Mouse (Mus musculus): Measurements from ENCODE around the gene Arid1b.
A peak's percentile ranks its signal among the peaks of the same experiment; 100 is the strongest.
"Not testable (repeated sequence)": the region's sequence is repeated elsewhere in the genome, so short reads cannot be mapped to it uniquely, and the experiment has no call there.

The Arid1b gene

DNA sequence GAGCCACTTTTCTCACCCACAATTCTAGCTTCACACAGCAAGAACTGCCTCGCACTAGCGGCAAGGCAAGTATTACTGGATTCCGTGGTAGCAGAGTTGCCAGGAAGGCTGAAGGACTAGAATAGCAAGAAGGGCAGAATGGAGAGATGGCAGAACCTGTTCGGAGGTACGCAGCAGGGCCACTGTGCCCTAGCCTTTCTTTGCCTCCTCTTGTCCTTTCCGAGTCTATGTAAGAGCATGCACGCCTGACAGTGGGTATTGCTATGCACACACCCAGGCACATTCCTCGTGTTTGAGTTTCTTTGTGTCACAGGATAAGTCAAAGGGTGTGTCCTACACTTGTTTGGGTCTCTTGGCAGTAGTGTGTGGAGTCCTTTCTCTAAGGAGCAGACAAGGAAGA is 88.1 kb downstream of the Arid1b start:
- DNase-seq (ENCODE audit: extremely low read depth, insufficient read length, low spot score), result no peak

DNA sequence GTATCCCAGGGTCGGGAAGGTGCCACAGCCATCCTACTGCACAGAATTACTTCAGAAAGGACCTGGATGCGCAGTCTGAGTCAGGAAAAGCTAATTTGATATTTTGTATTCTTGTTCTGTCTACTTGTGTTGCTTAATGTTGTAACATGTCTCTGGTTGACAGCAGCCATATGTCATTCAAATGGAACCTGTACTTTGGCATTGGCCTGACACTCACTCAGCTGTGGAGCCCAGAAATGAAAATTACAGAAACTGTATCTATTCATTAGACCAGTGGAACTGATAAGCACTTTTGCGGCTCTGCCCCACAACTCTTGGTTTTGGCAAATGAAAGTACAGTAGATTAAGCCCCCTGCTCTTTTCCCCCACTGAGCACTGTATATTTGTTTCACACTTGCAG is 89.4 kb downstream of the Arid1b start:
- DNase-seq (ENCODE audit: extremely low read depth, insufficient read length, low spot score), result no peak

- no peak for DNase-seq (ENCODE audit: extremely low read depth, insufficient read length, low spot score)
Observed at GRCm38 (mm10) chr17:5084139-5084538, 90.0 kb downstream of the Arid1b start.

GRCm38 (mm10) chr17:5085004-5085403 is 90.9 kb downstream of the Arid1b start:
- DNase-seq (ENCODE audit: extremely low read depth, insufficient read length, low spot score), result no peak

DNA sequence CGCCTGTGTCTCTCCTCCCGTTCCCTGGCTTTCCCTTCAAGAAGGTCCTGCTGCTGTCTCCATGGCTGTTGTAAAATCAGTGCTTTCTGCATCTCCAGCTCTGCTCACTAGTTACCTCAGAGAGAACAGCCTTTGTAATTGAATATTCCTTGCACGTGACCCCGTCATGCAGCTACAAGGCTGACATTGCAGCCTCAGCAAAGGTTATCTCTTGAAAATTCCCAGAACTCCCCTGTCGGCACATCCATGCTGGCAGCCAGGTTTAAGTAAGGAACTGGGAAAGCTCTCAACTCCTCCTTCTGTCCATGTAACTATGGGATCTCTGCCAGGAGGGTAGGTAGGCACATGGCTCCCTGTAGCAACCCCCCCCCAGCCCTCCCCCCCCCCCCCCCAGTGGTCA is 91.8 kb downstream of the Arid1b start:
- DNase-seq (ENCODE audit: extremely low read depth, insufficient read length, low spot score), result no peak

GRCm38 (mm10) chr17:5088241-5088640 is 94.1 kb downstream of the Arid1b start:
- not testable (repeated sequence) for DNase-seq (ENCODE audit: extremely low read depth, insufficient read length, low spot score)

DNA sequence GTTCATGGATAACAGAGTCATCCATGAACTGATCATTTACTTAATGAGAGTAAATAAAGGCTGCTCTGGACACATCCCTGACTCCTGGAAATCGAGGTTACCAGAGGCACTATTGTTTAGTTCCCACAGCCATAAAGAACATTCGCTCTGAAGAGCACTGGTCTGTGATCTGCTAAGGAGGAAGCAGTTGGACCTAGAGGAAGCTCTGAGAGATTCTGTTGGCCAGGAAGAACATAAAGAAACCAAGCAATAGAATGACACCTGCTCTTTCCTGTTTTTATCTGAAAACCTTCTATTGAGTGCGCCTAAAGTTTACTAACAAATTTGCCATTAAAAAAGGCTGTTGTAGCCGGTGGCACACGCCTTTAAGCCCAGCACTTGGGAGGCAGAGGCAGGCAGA is 94.7 kb downstream of the Arid1b start:
- no peak for DNase-seq (ENCODE audit: extremely low read depth, insufficient read length, low spot score)

- DNase-seq (ENCODE audit: extremely low read depth, insufficient read length, low spot score), result no peak
Observed at GRCm38 (mm10) chr17:5089541-5089940, 95.4 kb downstream of the Arid1b start.

- DNase-seq (ENCODE audit: extremely low read depth, insufficient read length, low spot score), result no peak
Observed at GRCm38 (mm10) chr17:5091490-5091889, 97.4 kb downstream of the Arid1b start.

DNA sequence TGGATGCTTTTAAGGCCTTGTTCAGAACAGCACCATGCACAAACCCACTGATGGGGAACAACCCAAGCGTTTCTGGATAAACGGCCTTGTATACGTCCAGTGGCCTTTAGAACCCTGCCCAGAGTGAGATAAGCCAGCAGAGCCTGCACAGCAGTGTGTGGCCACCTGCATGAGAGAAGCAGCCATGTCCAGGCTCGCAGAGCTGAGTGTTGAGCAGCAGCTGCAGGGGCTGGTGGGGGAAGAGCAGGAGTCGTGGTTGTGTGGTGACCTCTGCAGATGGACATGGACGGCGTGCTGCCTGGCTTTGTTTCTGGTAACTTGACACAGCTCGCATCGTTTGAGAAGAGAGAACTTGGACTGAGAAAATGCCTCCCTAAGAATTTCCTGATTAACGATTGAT is 97.8 kb downstream of the Arid1b start:
- DNase-seq (ENCODE audit: extremely low read depth, insufficient read length, low spot score), result no peak

DNA sequence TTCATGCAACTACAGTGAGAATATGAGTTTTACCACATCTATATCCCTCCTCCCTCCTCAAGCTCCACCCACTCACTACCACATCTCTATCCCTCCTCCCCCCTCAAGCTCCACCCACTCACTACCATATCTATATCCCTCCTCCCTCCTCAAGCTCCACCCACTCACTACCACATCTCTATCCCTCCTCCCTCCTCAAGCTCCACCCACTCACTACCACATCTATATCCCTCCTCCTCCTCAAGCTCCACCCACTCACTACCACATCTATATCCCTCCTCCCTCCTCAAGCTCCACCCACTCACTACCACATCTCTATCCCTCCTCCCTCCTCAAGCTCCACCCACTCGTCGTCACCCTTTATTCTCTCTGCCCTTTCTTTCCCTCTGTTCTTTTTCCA is 99.2 kb downstream of the Arid1b start:
- DNase-seq (ENCODE audit: extremely low read depth, insufficient read length, low spot score), result not testable (repeated sequence)

- DNase-seq (ENCODE audit: extremely low read depth, insufficient read length, low spot score), result peak; percentile 71
Observed at GRCm38 (mm10) chr17:5094636-5095035, 100.5 kb downstream of the Arid1b start.

- DNase-seq (ENCODE audit: extremely low read depth, insufficient read length, low spot score), result no peak
Observed at GRCm38 (mm10) chr17:5095741-5096140, 101.6 kb downstream of the Arid1b start.

DNA sequence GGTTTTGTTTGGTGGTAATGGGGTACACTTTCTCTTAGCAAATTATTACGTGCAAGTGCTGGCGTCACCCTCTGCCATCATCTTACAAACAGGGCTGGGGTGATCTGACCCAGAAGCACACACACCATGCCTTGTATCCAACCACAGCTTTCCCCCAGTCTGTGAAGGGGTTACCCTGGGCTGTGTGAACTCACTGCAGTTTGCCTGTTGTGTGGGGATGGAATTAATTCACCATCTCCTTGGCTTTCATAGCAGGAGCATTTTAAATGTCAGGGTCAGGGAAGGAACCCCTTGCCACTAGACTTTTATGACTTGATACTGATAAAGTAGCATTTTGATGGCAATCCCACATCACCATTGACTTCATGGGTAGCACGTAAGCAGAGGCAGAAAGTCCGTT is 102.9 kb downstream of the Arid1b start:
- no peak for DNase-seq (ENCODE audit: extremely low read depth, insufficient read length, low spot score)

DNA sequence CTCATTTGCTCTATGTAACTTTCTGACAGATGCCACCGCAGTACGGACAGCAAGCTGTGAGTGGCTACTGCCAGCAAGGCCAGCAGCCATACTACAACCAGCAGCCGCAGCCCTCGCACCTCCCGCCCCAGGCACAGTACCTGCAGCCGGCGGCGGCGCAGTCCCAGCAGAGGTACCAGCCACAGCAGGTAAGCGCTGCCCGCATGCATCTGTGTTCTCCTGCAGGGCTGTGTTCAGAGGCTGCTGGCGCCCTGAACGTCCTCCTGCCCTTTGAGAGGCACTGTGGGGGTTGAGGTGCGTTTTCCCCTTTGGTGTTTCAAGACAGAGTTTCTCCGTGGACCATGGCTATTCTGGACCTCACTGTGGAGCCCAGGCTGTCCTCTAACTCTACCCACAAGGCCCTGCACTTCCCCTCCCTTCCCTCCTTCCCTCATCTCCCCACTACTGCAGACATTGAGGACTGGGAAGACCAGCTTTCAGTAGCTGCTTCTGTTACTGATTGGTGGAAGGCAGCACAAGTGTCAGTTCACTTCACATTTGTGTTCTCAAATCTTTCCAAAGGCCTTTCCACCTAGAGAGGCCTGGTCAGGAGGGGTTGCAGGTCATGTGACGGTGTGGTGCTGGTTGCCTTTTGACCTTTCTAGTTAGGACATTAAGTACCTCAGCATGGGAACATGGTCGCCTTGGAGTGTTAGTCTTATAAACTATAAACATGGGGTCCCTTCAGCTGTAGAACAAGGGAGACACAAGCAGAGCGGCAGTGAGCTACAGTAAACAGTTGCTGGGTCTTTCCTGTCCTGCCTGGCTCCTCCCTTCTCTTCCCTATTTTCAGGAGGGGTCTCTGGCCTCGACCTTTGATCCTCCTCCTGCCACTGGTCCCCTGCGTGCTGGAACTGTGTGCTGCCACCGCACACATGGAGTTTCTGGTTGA is 103.7 kb downstream of the Arid1b start:
- DNase-seq (ENCODE audit: extremely low read depth, insufficient read length, low spot score), result no peak

- no peak for DNase-seq (ENCODE audit: extremely low read depth, insufficient read length, low spot score)
Observed at GRCm38 (mm10) chr17:5098727-5099126, 104.6 kb downstream of the Arid1b start.

- no peak for DNase-seq (ENCODE audit: extremely low read depth, insufficient read length, low spot score)
Observed at GRCm38 (mm10) chr17:5099238-5099637, 105.1 kb downstream of the Arid1b start.

- DNase-seq (ENCODE audit: extremely low read depth, insufficient read length, low spot score), result no peak
Observed at GRCm38 (mm10) chr17:5101157-5101556, 107.0 kb downstream of the Arid1b start.

- no peak for DNase-seq (ENCODE audit: extremely low read depth, insufficient read length, low spot score)
Observed at GRCm38 (mm10) chr17:5101887-5102286, 107.8 kb downstream of the Arid1b start.

DNA sequence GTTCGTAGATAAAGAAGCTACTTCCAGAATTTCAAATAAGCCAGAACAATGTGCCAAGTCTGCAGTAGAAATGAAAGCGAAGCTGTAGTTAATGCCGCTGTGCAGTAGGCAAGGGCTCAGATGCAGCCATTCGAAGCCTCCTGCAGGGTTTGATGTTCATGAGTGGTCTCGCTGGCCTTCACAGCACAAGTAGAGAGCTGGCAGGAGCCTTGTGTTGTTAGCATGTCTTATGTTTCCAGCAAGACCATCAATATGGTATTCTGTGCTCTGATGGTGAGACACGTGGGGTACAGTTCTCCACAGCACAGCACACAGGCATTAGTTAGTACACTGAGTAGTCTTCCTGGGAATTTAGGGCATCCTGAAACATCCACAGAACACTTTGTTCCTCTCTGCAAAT is 111.6 kb downstream of the Arid1b start:
- no peak for DNase-seq (ENCODE audit: extremely low read depth, insufficient read length, low spot score)

DNA sequence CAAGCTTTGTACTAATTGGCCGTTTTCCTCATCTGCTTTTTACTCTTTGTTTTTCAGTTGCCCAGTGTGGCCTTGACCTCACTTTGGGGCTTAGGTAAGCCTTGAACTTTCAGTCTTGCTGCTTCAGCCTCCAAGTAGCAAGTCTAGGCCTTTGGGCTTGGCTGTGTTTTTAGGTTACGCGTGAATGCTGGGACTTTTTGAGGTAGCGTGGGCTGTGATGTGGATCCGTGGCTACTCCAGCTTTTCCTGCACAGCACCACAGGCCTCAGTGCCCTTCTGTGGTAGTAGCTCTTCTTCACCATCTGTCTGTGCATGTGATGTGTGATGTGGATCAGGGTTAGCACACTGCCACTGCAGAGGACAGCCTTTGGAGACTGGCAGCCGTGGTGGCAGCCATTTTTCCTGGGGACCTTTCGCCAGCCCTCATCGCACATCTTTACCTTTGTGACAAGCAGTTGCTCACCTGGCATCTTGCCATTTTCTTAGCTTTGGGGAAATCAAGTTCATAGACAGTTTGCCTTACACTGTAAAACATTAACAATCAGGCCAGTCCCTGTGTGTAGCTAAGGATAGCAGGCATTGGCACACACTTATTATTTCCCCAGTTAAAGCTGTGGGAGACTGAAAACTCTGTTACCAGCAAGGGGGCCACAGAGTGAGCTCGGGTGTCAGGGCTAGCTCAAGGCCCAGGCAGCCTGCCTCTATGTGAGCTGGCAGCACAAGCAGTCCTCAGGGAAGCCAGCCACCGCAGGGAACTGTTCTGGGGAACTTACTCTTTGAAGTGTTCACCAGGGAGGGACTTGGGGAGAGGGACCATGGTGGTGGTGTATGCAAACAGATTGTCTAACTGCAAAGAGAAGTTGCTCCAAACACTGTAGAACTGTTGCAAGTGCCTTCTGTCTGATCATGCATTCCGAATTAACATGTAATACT is 112.4 kb downstream of the Arid1b start:
- no peak for DNase-seq (ENCODE audit: extremely low read depth, insufficient read length, low spot score)
